Mouse (Mus musculus) colon, adult 2 months (tissue): ENCODE results near the gene Man1a. TPM values are rescaled to one million over a fixed set of nuclear protein-coding genes. Genes with fewer than 3 reads are reported as not detected.

Source experiments
- polyA plus RNA-seq: library from polyadenylated mRNA; depleted of rRNA; stranded (reverse); fragments of >200 nt; gene quantifications from 2 replicates; pipeline ENCODE4 v1.2.3, GENCODE M21; 2012; rRNA removed

Man1a gene
- 31.4 and 34.5 TPM in 2 replicates for polyA plus RNA-seq

GRCm38 (mm10) chr10:54076420-54076819, at the start of gene Man1a:
Man1a (minus strand) TSS chr10:54076609.

